Mouse (Mus musculus): ENCODE measurements around the gene Gm17660.
"Not testable (repeated sequence)": the region's sequence is repeated elsewhere in the genome, so short reads cannot be mapped to it uniquely, and the experiment has no call there.

DNA sequence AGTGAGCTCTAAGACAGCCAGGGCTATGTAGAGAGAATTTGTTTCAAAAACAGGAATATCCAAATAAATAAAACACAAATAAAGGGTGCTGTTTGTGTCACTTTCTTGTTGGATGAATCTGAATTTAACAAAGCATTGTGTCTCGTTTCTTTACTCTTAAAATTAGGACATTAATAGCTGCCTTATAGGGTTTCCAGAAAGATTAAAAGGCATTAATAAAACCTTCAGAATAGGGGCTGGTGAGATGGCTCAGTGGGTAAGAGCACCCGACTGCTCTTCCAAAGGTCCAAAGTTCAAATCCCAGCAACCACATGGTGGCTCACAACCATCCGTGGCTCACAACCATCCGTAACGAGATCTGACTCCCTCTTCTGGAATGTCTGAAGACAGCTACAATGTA is 53.2 kb downstream of the Gm17660 start:
- TF ChIP-seq FLI1 (IDR thresholded peaks at IDR 0.05; ENCODE audit: low read length); GATA1 (IDR thresholded peaks at IDR 0.05; ENCODE audit: borderline replicate concordance, low read length): not testable (repeated sequence)

All from megakaryocyte, embryonic 14.5 days (primary cell).